Mouse (Mus musculus): ENCODE measurements around the gene Klc3. TPM values are rescaled to one million over a fixed set of nuclear protein-coding genes. Genes with fewer than 3 reads are reported as not detected.
A peak's percentile ranks its signal among the peaks of the same experiment; 100 is the strongest.

Gene Klc3
- total and polyA plus RNA-seq, 3 experiments = 0.17 to 3.9 TPM; not detected in 1

GRCm38 (mm10) chr7:19424051-19424450 is 20.1 kb upstream of the Klc3 start:
- in situ Hi-C loops (cut with MboI; ENCODE audit: low pct_ligation_motif_present, low pct_unique_long_range_greater_than_20kb, low sequenced_read_pairs) = loop anchor here (25.0 kb wide), 2 partner anchors 138 to 438 kb away; partner anchors contain the start of genes Ceacam16, Gm19345 and Ppp1r37
- Histone ChIP-seq H3K9ac (ENCODE audit: insufficient read depth, low read depth) (no peak overlapping the region), H3K27ac (ENCODE audit: insufficient read depth, low read depth) (no peak overlapping the region), H3K4me1 (ENCODE audit: control insufficient read depth in 1 of 2, insufficient read depth in 2 of 2) (peaks cover 3 to 19% of the 10 kb centered on the region in 2 experiments), H3K36me3 (replicated peaks in 1 of 2; ENCODE audit: control insufficient read depth in 1 of 2, insufficient read depth in 1 of 2, low read length in 1 of 2) (peaks cover 27 to 42% of the 10 kb centered on the region in 2 experiments), H3K4me2 (ENCODE audit: insufficient read depth, low read depth, poor library complexity, severe bottlenecking) (no peak overlapping the region), H3K79me2 (replicated peaks; ENCODE audit: control insufficient read depth, extremely low read depth, insufficient read depth, poor library complexity, severe bottlenecking) (no peaks in the 10 kb centered on the region), H3K27me3 (replicated peaks) (peaks cover 22% of the 10 kb centered on the region), H3K4me3 (replicated peaks in 1 of 3; ENCODE audit: low read depth in 2 of 3, low read length in 2 of 3, poor library complexity in 1 of 3) (no peak overlapping the region), H3K9me3 (replicated peaks; ENCODE audit: low read length) (no peaks in the 10 kb centered on the region)
- DNase-seq (ENCODE audit: extremely low read depth) = no peak
- TF ChIP-seq RCOR1 (conservative IDR thresholded peaks at IDR 0.05; ENCODE audit: low read depth, low read length) (no peak), IRF4 (IDR thresholded peaks at IDR 0.05; ENCODE audit: low read depth, low read length) (0 out of 2 replicates have a peak, but pooled peaks have one; percentile 25), JUN (IDR thresholded peaks at IDR 0.05; ENCODE audit: insufficient read depth, low read depth, low read length) (no peak), ZNF384 (IDR thresholded peaks at IDR 0.05; ENCODE audit: low read depth, low read length) (0 out of 2 replicates have a peak, but pooled peaks have one; percentile 45), BHLHE40 (IDR thresholded peaks at IDR 0.05; ENCODE audit: low read depth, low read length) (no peak), KAT2A (IDR thresholded peaks at IDR 0.05; ENCODE audit: insufficient replicate concordance, low read length) (no peak), MAFK (IDR thresholded peaks at IDR 0.05; ENCODE audit: insufficient replicate concordance, low read length) (no peak), SIN3A (IDR thresholded peaks at IDR 0.05; ENCODE audit: low read length) (no peak), ZMIZ1 (IDR thresholded peaks at IDR 0.05; ENCODE audit: low read depth, low read length) (no peak), MEF2A (IDR thresholded peaks at IDR 0.05; ENCODE audit: borderline replicate concordance, low read depth, low read length) (no peak), NRF1 (IDR thresholded peaks at IDR 0.05; ENCODE audit: low read depth, low read length) (no peak), USF2 (conservative IDR thresholded peaks at IDR 0.05; ENCODE audit: low read depth, low read length) (no peak), MXI1 (IDR thresholded peaks at IDR 0.05; ENCODE audit: low read depth, low read length) (no peak)
- dilution Hi-C loops (cut with MboI; ENCODE audit: extremely low pct_ligation_motif_present, extremely low pct_unique_long_range_greater_than_20kb, low sequenced_read_pairs) = no loop called here

GRCm38 (mm10) chr7:19423083-19423482 is 19.2 kb upstream of the Klc3 start:
- Histone ChIP-seq H3K36me3 (replicated peaks in 1 of 2; ENCODE audit: control insufficient read depth in 1 of 2, insufficient read depth in 1 of 2, low read length in 1 of 2) (peaks cover 18 to 33% of the 10 kb centered on the region in 2 experiments), H3K9me3 (replicated peaks; ENCODE audit: low read length) (no peaks in the 10 kb centered on the region), H3K4me1 (ENCODE audit: control insufficient read depth in 1 of 2, insufficient read depth in 2 of 2) (peaks cover 3 to 19% of the 10 kb centered on the region in 2 experiments), H3K27ac (ENCODE audit: insufficient read depth, low read depth) (no peak overlapping the region), H3K4me2 (ENCODE audit: insufficient read depth, low read depth, poor library complexity, severe bottlenecking) (no peak overlapping the region), H3K9ac (ENCODE audit: insufficient read depth, low read depth) (no peak overlapping the region), H3K79me2 (replicated peaks; ENCODE audit: control insufficient read depth, extremely low read depth, insufficient read depth, poor library complexity, severe bottlenecking) (no peaks in the 10 kb centered on the region), H3K4me3 (replicated peaks in 1 of 3; ENCODE audit: low read depth in 2 of 3, low read length in 2 of 3, poor library complexity in 1 of 3) (no peak overlapping the region), H3K27me3 (replicated peaks) (peaks cover 26% of the 10 kb centered on the region)
- in situ Hi-C loops (cut with MboI; ENCODE audit: low pct_ligation_motif_present, low pct_unique_long_range_greater_than_20kb, low sequenced_read_pairs) (loop anchor here (25.0 kb wide), 2 partner anchors 139 to 439 kb away; partner anchors contain the start of genes Ceacam16, Gm19345 and Ppp1r37), dilution Hi-C loops (cut with MboI; ENCODE audit: extremely low pct_ligation_motif_present, extremely low pct_unique_long_range_greater_than_20kb, low sequenced_read_pairs) (no loop called here)
- no peak for DNase-seq (ENCODE audit: extremely low read depth)
- no peak for TF ChIP-seq MEF2A (IDR thresholded peaks at IDR 0.05; ENCODE audit: borderline replicate concordance, low read depth, low read length)
